Mouse (Mus musculus) brain, embryonic 14.5 days (tissue): Measurements from ENCODE around the gene Ect2l. TPM values are rescaled to one million over a fixed set of nuclear protein-coding genes. Genes with fewer than 3 reads are reported as not detected.

ENCODE experiments used
- DNase-seq: peaks from one replicate; pipeline ENCODE4 v3.0.0-alpha.2; 2011; ENCODE audit warnings: low read depth
- CTCF ChIP-seq: fragments of 200-500 bp; IDR thresholded peaks from 2 replicates; pipeline ENCODE4 v1.5.1; 2012; ENCODE audit warnings: inconsistent platforms, mild to moderate bottlenecking, moderate library complexity, borderline replicate concordance; ENCODE audit not compliant: insufficient read depth, insufficient read length; ENCODE audit errors: extremely low read depth
- POLR2A ChIP-seq: fragments of 200-500 bp; IDR thresholded peaks from 2 replicates; pipeline ENCODE4 v1.6.1; 2012; ENCODE audit warnings: mild to moderate bottlenecking, inconsistent platforms, borderline replicate concordance; ENCODE audit not compliant: poor library complexity, insufficient read depth, insufficient read length, severe bottlenecking; ENCODE audit errors: extremely low read depth
- polyA plus RNA-seq: library from polyadenylated mRNA; depleted of rRNA; stranded (reverse); fragments of >200 nt; gene quantifications from 2 replicates; pipeline ENCODE4 v1.2.3, GENCODE M21; 2012; rRNA removed

The Ect2l gene
- polyA plus RNA-seq, 1 experiment, result 0.05 TPM

DNA sequence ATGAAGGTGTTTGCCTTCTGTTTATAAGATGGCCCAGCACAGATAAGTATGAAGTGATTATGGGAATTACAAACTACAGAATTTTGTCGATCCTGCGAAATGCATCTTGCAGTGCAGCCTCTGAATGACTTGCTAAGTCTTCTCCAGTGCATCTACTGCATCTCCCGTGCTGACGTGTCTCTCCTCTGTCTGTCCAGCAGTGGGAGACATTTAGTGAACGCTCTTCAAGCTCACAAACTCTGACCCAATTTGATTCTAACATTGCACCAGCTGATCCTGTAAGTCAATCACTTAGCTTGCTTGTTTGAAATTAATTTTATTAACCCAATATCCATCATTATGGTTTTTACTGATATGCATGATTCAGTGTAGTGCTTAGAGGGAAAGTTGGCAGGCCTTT is 103.2 kb downstream of the Ect2l start:
- TF ChIP-seq CTCF (peak; percentile 32; the same call in 1 of the 2 replicates), POLR2A (no peak)
- DNase-seq, result peak; percentile 22

DNA sequence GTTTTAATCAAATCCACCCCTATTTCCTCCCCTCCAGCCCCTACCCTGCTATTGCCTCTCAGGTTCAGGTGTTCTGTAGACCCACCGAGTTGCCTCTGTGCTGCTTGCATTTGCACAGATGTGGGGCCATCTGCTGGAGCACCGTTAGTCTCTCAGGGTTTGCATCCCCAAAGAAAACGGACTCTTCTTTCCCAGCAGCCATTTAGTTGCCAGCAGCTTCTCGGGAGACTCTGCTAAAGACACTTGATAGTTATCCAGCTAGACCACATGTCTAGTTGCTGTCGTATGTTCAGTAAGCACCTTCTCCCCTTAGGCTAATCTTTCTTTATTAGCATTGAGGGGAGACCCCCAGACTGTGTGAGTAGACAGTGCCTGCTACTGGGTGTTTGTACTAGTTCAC is 108.5 kb downstream of the Ect2l start:
- TF ChIP-seq CTCF (no peak), POLR2A (no peak)

DNA sequence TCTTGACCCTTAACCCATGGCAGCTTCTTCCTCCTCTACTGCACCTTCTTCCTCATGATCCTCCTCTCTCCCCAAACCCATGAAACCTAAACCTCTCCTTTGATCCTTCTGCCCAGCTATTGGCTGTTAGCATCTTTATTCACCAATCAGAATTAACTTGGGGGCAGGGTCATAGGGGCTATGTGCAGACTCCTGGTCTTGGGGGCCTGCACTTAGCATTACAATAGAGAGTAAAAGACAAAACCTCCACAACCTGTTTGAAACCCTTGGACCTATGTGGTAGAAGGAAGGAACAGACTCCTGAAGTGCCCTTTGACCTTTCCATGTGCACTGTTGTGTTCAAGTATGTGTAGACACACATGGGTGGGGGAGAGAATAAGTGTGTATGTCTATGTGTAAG is 120.0 kb downstream of the Ect2l start:
- no peak for TF ChIP-seq CTCF
- no peak for TF ChIP-seq POLR2A
- no peak for DNase-seq

More for the DNA sequence above, 108.5 kb downstream of the Ect2l start:
- peak; percentile 26 for DNase-seq

DNA sequence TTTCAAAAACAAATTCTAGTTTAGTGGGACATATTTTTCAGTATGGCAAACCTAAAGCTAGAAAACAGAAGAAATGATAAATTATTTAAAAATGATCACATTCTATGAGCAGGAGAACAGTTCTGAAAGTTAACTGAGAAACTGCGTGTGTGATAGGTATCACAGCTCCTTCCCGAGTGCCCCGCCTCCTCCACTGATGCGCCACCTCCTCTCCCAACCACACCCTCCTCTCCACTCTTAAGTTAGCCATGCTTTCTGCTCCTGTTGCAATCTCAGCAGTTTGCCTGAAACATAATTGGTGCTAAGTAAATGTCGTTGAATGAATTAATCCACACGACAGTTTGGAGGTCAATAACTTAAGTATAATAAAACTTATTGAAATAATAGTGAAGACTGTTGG is 127.9 kb downstream of the Ect2l start:
- DNase-seq, result no peak

DNA sequence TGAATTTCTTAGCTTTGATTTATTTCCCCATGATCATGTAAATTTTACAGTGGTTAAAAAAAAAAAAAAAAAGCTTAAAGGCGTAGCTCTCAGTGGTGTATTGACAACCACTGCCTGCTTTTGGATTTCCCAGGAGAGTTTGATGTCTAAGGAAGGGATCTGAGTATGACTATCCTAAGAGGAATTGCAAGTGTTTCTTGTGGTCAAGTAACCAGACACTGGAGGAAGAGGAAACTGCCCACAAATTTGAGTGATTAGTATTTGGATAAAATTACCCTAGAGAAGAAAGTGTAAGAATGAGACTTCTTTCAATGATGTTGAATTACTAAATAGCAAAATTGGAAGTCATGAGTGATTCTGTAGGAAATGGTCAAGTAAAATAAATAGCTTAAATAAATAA is 129.2 kb downstream of the Ect2l start:
- TF ChIP-seq POLR2A (no peak), CTCF (no peak)
- no peak for DNase-seq

More for the DNA sequence above, 127.9 kb downstream of the Ect2l start:
- no peak for TF ChIP-seq POLR2A
- no peak for TF ChIP-seq CTCF

Other genes with a start within 250 kb of the Ect2l start
- 61.8 and 123 TPM in 2 replicates for gene Abracl, start 187.6 kb downstream of the Ect2l start, polyA plus RNA-seq
- 85.6 and 86.1 TPM in 2 replicates for gene Reps1, start 155.0 kb downstream of the Ect2l start, polyA plus RNA-seq
- 10.4 and 22.0 TPM in 2 replicates for gene Ccdc28a, start 24.1 kb upstream of the Ect2l start, polyA plus RNA-seq
- gene Nhsl1, start 108.1 kb upstream of the Ect2l start, polyA plus RNA-seq, result 22.4 and 32.2 TPM in 2 replicates